Mouse (Mus musculus): ENCODE data around the gene Fryl.

Gene Fryl

DNA sequence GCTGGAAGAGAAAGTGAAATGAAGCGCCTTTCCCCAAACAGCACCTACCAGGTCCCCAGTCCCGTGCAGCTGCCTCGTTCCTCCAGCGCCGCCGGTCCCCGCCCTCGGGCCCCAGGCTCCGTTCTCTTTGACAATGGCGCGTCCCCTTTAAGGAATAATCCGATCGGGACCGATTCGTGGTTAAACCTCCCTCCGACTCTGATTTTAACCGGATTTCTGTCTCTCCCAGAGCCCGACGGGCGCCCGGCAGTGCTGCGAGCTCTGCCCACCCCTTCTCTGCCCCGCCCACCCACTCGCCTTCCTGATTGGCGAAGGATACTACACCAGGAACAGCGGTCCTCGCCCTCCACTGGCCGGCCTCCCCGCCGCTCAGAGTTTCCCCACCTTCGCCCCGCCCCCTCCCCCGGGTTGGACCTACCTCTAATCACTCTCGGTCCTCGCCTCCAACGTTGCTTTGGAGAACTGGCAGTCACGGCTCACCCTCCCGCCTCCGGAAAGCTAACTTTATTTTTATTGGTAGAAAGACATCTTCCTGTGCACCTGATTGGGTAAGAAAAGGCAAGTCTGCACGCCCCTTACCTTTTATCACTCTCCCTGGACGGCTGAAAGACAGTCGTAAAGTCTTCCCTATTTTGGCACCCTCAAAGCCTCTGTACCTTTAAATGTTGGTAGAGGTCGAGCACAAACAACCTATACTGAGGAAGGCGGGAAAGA is at the start of gene Fryl:
TSS of gene Fryl (minus strand) at position 268 of the 714 bp plus-strand sequence.
- peak; percentile 98 for DNase-seq

DNA sequence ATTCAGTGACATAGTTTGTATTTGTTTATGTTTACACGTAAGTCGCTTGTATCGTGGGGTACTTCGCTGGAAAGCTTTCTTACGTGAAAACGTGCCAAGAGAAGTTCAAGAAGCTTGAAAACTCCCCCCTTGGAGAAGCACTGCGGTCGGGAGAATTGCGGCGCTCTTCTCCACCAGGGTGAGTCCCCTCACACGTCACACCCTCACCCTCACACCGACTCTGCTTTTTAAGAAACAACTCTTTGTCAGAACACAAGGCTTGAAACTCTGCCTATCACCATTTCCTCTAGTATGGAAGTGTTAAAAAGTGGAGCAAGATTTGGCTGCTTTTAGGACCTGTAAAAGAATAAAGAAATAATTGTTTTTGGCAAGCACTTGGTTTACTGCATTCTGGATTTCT is 48.1 kb upstream of the Fryl start:
- no peak for DNase-seq

DNA sequence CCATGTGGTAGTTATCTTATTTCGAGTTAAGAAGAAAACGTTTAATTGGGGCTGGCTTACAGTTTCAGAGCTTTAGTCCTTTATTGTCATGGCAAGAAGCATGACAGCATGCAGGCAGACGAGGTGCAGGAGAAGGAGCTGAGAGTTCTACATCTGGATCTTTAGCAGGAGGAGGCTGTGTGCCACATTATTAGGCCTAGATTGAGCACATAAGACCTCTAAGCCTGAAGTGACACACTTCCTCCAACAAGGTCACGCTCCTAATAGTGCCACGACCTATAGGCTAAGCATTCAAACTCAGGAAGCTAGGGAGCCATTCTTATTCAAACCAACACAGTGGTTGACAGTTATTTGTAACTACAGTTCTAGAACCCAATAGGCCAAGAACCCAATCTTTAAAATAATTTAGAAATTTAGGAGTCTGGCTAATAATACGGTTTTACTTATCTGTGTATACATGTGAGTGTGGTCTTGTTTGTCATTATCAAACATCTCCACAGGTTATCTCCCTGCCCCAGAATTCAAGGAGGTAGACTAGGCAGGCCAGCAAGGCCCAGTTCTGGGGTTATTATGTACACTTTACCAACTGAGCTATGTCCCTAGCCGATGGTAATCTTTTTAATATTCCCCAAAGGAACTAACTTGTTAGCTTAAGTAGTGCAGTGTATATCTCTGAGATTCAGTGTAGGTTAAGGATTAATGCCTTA is 45.3 kb upstream of the Fryl start:
- DNase-seq: no peak

DNA sequence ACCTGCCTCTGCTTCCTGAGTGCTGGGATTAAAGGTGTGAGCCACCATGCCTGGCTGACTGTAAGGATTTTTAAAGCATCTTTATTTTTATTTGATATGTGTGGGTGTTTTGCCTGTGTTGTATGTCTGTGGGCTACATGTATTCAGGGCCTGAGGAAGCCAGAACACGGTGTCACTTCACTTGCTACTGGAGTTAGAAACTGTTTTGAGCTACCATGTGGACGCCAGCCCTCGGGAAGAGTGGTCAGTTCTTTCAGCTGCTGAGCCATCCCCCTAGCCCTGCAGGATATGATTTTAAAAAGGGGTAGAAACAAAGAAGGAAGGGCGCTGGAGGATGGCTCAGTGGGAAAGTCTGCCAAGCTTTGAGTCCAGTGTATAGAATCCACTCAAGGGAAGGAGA is 39.5 kb upstream of the Fryl start:
- DNase-seq: no peak

DNA sequence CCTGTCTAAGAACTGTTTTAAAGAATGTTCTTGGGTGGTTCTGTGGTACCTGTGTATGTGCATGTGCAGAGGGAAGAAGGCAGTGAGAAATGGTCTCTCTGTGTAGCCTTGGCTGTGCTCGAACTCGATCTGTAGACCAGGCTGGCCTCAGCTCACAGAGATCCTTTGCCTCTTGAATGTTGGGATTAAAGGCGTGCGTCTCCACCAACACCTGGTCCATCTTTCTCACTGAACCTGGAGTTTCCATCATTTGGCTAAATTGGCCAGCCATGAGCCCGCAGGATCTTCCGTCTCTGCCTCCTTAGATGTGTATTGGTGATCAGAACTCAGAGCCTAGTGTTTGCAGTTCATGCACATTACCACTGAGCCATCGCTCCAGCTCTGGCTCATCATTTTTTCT is 38.6 kb upstream of the Fryl start:
- no peak for DNase-seq

DNA sequence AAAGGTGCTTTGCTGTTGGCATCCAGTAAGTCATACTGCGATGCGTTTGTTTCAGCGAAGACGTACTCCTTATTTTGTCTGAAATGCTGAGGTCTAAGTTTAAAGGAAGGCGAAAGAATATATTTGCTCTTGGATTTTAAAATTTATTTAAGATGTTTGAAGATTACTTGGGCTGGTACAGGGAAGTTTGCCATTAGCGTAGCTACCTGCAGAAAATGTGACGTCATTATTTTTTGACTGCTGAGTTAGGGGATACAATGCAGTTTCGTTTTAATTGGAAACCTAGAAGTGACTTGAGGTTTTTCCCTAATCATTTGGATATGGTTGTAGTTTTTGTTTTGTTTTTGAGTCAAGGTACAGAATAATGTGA is 37.0 kb upstream of the Fryl start:
- no peak for DNase-seq

DNA sequence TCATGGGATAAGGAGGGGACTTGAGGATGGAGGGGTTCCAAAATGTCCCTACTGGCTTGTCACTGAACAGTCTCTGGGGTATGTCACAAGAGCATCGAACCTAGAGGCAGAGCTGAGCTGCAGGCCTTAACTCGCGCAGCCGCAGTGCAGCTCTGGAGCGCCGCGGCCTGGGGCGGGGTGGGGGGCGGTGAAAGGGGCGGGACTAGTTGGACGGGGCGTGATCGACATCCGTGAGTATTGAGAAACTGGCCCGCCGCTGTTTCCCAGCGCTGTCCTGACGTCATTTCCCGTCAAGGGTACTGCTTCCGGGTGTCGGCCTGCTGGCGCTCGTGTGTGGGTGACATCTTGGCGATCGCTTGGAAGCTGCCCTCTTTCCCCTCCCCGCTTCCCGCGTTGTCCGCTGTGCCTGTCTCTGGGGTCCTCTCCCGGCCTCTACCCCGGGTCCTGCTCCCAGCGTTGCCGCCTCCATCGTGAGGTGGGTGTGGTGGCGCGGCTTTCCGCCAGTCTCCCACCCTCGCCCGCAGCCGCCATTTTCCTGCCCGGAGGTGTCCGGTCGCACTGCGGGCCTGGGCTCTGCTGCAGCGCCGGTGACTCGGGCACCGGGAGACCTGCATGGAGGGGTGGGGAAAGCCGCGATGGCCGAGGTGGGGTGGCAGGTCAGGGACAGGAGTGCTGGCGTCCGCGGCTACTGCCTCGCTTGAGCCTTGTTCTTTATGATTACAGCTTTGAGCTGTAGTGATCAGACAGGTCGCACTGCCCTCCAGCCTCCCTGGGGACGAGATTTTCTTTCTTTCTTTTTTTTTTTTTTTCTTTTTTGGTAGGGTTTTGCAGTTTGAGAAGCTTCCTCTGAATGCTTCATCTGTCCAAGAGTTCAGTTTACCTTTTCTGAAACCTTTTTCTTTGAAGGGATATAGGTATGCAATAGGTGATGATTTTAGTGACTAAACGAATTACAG is 36.4 kb upstream of the Fryl start, which contains the start of gene Ociad1:
TSS of gene Ociad1 (plus strand) at position 283 of the 956 bp plus-strand sequence.
- peak; percentile 97 for DNase-seq

DNA sequence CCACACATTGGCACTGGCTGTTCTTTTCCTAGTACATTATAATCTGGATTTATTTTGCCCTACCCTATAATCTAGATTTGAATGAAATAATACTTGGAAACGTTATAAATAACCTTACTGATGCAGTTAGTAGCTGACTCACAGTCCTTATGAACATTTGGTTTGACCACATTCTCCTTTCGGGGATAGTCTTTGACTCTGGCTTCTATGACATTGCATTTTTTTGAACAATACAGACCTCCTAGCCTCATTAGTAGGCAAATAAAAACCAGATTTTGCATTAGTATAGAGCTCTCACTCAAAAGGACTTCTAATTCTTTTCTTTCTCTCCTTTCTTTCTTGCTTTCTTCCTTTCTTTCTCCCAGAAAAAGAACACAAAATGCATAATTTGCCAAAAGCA is 33.5 kb upstream of the Fryl start:
- no peak for DNase-seq

DNA sequence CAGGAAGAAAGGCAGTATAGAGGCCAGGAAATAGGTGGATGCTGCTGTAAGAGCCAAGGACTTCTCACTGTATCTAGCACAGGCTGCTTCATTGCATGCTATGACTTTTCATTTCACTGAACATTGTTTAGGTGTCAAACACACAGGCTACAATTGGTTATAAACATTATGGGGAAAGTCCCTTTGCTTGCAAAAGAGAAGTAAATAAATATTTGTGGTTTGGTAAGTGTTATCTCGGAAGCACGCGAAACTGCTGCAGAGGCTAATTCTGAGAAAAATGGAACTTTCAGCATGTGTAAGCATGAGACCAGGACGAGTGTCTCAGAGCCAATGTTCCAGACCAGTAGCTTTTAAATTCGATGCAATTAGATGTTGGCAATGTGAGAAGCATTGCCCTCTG is 30.2 kb upstream of the Fryl start:
- no peak for DNase-seq

DNA sequence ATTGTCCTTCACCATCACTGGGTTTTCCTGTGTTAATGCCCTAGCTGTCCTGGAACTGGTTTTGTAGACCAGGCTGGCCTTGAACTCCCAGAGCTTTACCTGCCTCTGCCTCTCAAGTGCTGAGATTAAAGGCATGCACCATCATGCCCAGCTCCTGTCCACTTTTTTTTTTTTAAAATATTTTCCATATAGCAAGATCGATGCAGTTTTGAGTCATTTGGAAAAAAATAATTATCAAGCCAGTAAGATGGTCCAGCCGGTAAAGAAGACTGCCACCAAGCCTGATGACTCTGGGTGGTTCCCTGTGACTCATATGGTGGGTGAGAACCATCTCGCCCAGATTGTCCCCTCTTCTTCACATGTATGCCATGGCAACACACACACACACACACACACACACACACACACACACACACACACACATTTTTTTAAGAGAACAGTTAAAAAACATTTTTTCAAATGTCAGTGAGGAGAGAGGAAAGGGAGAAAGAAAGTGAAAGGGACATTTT is 29.1 kb upstream of the Fryl start:
- DNase-seq: no peak

DNA sequence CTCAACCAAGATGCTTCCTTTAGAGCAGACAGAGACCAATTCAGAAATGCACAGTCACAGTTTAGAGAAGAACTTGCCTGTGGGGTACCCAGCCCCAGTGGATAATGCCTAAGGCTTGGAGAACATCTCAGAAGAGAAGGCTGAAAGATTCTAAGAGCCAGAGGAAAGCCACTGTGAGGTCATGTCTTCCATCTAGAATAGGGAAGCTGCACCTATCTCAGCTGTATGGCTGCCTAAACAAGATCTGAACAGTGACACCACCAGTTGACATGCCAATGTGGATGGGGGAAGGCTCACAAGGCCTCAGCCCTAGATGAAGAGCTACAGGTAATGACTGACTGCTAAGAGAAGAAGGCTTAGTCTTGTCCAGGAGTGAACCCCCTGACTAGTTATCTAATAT is 27.6 kb upstream of the Fryl start:
- no peak for DNase-seq

DNA sequence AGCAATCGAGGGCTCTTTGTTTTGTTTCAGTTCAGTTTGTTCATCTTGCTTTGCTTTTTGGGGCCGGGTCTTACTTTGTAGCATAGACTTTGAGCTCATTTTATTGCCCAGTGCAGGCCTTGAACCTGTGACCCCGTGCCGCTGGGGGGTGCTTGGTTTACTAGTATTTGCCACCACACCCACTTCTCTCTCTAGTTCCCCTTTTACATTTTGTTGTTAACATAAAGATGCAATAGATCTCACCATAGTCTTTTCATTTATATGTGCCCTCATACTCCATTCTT is 24.1 kb upstream of the Fryl start:
- DNase-seq: no peak

DNA sequence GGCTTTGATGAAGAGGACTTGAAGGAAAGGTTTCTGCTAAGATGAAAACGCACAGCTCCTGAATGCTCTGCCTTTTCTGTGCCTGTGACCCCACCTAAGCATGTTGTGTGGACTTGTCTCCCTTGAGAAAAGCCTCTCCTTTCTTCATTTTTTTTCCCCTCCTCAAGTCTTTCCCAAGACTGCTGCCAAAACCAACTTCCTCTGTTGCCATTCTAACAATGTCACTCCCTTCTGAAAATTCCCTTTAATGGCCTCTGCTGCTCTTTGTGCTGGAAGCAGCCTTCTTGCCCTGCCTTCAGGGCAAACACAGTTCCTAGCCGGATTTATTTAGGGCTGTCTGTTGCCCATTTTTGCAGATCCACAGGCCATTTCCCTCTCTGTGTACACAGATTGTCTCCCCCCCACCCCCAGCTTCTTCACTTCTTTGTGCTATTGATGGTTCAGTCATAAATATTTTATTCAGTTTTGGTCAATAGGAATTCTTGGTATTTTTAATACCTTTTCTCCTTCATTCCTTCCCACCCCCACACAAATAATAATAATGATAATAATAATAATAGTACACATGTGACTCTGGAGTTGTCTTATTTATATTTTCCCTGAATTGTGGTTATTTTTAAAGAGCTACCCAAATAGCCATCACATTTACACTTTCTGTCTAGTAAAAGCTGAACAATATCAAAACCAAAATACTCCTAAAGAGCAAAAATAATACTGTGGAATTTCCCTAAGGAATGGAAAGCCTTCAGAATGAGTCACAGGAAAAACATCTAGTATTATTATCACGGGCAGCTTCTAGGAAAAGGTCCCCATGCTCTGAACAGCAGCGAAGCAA is 23.5 kb upstream of the Fryl start:
- no peak for DNase-seq

DNA sequence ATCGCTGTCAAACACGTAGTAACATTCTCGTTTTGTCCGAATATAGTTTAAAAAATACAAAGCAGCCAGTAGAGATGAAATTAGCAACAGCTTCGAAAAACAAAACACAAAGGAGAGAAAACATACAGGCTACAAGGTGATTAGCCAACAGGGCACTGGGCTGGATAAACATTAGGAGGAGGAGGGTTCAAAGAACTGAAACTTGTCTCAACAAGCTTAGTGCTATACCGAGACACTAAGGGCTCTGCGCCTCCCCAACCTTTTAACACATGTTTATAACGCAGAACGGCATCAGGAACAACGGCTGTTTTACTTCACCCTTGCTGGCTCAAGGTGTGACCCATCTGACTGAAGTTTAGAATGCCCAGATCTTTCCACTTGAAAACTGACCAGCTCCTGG is 22.8 kb upstream of the Fryl start:
- no peak for DNase-seq

DNA sequence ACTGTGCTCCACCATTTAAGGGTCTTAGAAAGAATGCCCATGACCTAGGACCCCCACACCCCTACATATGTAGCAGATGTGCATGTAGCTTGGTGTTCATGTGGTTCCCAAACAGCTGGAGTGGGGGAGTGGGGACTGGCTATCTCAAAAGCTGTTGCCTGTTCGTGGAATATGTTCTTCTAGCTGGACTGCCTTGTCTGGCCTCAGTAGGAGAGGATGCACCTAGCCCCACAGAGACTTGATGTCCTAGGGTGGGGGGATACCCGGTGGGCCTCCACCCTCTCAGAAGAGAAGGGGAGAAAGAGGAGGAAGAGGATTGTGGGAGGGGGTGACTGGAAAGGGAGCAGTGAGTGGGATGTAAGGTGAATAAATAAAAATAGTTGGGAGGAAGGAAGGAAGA is 18.5 kb upstream of the Fryl start:
- no peak for DNase-seq

DNA sequence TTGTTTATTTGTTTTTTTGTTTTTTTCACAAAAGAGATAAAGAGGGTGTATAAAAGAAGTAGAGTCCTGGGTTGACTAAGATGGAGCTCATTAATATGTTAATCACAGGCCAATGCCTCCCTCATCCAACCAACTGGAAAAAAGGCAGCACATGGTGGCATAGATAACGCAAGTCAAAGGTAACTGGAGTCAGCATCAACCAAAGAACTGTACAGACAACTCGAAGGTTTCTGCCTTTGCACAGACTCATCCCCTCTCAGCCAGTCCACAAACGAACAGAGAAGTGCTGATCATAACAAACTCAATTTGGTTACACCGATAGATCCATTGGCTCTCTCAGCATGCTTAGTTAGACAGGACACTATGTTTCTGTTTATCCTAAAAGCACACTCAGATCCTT is 16.8 kb upstream of the Fryl start:
- no peak for DNase-seq

DNA sequence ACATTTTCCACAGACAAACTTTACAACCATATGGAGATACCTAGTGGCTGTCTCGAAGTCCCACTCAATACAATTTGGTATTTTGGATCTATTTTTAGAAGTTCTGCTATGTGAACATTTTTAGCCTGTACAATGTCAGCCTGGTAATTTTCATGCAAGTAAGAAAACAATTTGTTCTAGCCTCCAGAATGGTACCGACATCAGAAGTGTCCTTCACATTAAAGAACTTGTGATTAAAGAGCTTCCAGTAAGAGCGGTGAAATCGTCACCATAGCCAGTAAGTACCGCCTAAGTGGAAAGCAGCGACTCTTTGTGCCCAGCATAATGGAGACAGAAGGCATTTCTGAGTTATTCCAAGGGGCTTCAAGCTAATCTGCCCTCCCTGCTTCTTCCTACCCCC is 14.2 kb upstream of the Fryl start:
- no peak for DNase-seq

DNA sequence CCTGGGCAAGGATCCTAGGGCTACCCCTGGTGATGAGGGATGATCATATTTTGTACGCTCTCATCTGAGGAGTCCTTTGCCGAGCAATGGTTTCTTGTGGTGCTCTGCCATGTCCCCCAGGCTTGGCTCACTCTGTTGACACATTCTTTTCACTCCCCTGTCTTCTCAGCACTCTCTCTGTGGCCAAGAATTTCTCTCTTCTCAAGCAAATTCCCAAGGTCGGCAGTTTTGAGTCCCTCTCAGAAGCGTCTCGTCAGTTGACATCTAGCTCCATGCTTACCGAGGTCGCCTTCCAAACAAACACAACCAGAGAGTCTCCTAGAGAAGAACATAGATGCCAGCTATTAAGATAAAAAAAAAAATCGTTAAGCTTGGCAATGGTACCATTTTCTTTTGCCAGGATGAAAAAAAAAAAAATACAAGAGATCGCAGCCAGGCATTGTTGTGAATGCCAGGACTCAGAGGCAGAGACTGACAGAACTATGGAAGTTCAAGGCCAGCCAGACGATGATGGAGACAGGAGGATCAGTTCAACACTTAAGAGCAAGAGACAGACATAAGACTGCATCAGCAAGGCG is 12.3 kb upstream of the Fryl start:
- no peak for DNase-seq

DNA sequence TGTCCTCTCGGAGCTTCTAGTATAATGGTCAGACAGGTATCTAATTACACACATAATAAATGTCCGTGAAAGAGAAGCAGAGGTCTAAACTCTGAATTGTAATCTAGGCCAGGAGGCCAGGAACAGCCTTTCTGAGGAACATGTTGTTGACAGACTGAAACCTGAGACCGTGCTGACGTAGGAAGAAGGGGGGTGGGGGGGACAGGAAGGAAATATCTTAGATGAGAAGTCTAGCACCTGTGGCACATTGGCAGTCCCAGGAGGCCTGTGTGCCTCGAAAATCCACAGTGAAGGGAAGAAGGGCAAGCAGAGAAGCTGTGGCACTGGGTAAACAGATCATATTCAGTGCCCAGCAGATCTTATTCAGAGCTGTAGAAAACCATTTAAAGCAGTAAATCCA is 9.0 kb upstream of the Fryl start:
- DNase-seq: no peak

DNA sequence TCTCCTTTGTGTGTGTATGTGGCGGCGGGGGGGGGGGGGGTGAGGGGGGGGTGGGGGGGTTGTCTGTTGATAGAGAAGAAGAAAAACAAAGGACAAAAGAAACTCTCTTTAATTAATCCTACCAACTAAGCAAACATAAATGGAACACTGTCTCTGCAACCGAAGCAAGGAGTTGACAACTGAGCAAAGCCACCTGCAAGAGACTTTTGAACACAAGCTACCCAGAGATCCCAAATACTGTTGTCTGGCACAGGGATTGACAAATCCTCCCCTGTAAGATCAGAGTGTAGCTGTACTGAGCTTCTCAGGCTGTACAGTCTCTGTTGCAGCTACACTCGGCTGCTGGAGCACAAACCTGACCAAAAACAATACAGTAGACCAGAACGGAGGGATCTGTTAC is 7.7 kb upstream of the Fryl start:
- DNase-seq: no peak

DNA sequence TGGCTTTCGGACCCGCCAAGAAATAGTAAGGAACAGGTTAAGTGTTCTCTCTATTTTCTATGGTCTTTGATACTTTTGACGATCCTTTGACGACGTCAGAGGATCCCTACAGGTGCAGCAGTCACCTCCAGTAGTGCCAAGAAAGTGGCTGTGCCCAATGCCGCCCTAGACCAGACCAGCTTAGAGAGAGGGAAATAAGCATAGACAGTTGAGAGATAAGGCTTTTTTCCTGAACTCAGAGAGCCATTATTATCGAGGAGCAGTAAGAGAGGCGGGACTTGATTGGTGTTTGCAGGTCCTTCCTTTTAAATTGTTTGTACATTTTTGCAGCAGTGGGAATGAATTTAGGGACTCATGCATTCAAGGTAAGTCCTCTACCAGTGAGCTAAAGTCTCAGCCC is 1.3 kb upstream of the Fryl start:
- DNase-seq: no peak

DNA sequence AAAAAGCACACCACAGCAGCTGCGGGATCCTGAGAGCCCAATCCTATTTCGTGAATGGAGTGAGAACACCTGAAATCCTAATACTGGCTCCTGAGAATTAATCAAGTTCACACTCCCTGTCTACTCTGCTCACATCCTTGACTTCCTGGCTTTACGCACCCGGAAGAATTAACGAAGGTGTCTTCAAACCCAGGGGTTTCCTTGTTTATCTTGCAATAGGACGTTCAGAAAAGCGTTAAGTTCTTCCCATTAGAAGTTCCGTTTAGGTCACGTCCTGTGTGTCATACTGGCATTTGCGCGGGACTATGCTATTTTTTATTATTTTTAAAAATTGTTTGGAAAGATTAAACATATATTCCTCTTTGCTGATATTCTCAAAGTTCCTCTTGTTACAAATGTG is 677 bp upstream of the Fryl start:
- no peak for DNase-seq

Measured in layer of hippocampus, adult 9-11 months (tissue).